Mouse (Mus musculus): ENCODE results near the gene Naaa. TPM values are rescaled to one million over a fixed set of nuclear protein-coding genes. Genes with fewer than 3 reads are reported as not detected.
A peak's percentile ranks its signal among the peaks of the same experiment; 100 is the strongest.

Gene Naaa
- polyA plus RNA-seq, 1 experiment from 2014 or later, result 8.8 TPM

DNA sequence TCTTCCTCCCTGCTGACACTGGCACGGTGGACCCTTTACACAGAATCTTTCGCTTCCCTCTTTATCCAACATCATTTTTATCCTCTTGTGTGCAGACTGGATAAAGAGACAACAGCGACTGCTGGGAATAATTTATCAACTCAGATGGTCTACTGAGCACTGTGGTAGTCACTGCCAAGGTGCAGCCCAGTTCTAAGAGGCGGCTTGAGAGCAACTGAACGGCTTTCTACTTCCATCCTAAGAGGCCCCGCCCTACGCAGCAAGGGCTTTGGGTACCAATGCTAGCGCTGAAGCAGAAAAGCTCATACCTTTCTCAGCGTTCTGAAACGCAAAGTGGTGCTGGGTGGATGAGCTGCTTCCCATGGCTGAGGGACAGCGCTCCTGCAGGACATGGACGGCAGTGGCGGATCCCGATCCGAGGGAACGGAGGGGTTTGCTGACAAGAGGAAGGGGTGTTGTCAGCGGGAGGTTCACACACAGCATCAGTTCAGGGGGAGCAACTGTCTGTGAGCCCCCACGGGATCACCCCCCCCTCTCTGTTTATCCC is 25.1 kb downstream of the Naaa start:
- 27% methylated on average over 18 of the region's 18 CpGs for WGBS
- Histone ChIP-seq H3K27ac (no peak overlapping the region), H3K27me3 (ENCODE audit: low read depth, poor library complexity, severe bottlenecking) (no peaks in the 10 kb centered on the region), H3K4me1 (peaks cover 27% of the 10 kb centered on the region), H3K9me3 (replicated peaks) (no peaks in the 10 kb centered on the region), H3K4me3 (no peak overlapping the region), H3K36me3 (no peaks in the 10 kb centered on the region; the same call in 1 of the 2 replicates)
- peak; percentile 45 for DNase-seq (ENCODE audit: low spot score)

DNA sequence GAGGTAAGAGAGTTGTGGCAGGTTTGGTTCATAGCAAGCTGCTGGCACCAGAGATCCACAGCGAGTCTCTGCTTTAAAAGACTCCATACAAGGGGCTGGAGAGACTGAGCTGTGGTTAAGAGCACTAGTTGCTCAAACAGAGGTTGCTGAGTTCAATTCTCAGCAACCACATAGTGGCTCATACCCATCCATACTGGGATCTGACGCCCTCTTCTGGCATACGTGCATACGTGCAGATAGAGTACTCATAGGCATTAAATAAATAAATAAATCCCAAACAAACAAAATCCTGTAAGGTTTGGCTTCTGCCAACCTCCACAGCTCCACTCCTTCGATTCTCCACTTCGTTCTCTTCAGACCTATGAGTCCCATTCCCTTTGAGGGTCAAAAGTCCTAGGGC is 25.9 kb downstream of the Naaa start:
- Histone ChIP-seq H3K27me3 (ENCODE audit: low read depth, poor library complexity, severe bottlenecking) (no peaks in the 10 kb centered on the region), H3K27ac (no peak overlapping the region), H3K9me3 (replicated peaks) (no peaks in the 10 kb centered on the region), H3K36me3 (no peaks in the 10 kb centered on the region; the same call in 1 of the 2 replicates), H3K4me1 (peaks cover 19% of the 10 kb centered on the region), H3K4me3 (no peak overlapping the region)
- WGBS, result 94% methylated on average over 6 of the region's 6 CpGs
- no peak for DNase-seq (ENCODE audit: low spot score)

DNA sequence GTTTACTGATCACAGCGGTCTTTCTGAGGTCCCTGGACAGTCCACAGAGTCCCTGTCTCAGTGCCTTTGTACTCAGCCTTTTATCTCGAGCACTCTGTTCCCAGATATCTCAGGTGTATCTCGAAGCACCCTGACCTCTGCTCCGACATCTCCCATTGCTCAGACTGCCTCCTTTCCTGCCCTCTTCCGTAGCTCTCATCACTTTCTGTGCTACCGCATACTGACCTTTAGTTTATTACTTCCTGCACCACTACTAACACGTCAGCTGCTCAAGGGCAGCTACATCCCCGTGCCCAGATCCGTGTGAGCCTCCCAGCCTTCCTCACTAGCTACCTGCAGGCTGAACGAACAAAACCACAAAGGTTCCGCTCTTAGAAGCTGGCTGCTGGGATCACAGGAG is 29.4 kb downstream of the Naaa start:
- WGBS, result 88% methylated on average over 11 of the region's 11 CpGs
- Histone ChIP-seq H3K27me3 (ENCODE audit: low read depth, poor library complexity, severe bottlenecking) (no peaks in the 10 kb centered on the region), H3K4me1 (peaks cover 6% of the 10 kb centered on the region), H3K36me3 (no peaks in the 10 kb centered on the region; the same call in 1 of the 2 replicates), H3K27ac (no peak overlapping the region), H3K9me3 (replicated peaks) (no peaks in the 10 kb centered on the region), H3K4me3 (no peak overlapping the region)
- no peak for DNase-seq (ENCODE audit: low spot score)

GRCm38 (mm10) chr5:92245483-92245882 is 32.5 kb downstream of the Naaa start:
- H3K27me3 ChIP-seq (ENCODE audit: low read depth, poor library complexity, severe bottlenecking), result no peaks in the 10 kb centered on the region
- DNase-seq (ENCODE audit: low spot score), result no peak
- no peak overlapping the region for H3K27ac ChIP-seq
- WGBS, result 93% methylated on average over 9 of the region's 9 CpGs
- H3K9me3 ChIP-seq (replicated peaks), result no peaks in the 10 kb centered on the region
- H3K4me3 ChIP-seq, result no peak overlapping the region
- H3K36me3 ChIP-seq, result no peaks in the 10 kb centered on the region; the same call in 1 of the 2 replicates
- H3K4me1 ChIP-seq, result no peaks in the 10 kb centered on the region

DNA sequence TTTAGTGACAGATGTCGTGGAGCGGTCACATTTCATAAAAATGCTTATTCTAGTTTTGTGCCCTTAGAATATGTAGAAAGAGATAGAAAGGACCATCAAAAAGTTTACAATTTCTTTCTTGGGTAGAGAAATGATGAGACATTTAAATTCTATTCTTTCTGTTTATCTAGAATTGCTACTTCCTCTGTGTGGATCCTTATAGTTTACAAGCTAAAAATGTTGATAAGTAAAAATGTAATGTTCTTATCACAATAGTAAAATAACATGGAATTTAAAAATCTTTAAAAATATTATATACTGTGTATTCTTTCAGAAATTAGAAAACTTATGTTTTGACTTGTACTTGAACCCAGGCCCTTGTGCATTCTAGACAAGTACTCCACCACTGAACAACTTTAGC is 33.1 kb downstream of the Naaa start:
- H3K36me3 ChIP-seq, result no peaks in the 10 kb centered on the region; the same call in 1 of the 2 replicates
- no peaks in the 10 kb centered on the region for H3K27me3 ChIP-seq (ENCODE audit: low read depth, poor library complexity, severe bottlenecking)
- H3K9me3 ChIP-seq (replicated peaks), result no peaks in the 10 kb centered on the region
- 96% methylated on average over 2 of the region's 2 CpGs for WGBS
- no peak overlapping the region for H3K4me3 ChIP-seq
- DNase-seq (ENCODE audit: low spot score), result no peak
- H3K27ac ChIP-seq, result no peak overlapping the region
- H3K4me1 ChIP-seq, result no peaks in the 10 kb centered on the region

DNA sequence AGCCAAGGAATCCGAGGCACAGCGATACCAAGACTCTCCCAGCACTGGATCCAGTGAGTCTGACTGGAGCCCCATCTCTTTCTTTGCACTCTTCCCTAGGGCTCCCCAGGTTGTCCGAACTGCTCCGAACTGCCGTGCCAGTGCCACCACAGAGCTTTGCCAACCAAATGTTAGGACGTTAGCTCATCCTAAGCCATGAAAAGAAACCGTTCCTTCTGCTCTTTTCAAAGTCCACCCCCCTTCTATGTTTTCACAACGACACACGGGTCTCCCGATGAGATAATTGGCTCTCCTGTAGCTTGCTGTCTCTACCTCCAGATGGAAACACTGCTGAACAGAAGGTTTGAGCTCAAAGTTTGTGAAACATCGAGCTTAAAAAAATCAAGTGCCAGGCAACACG is 37.2 kb downstream of the Naaa start:
- no peak overlapping the region for H3K4me3 ChIP-seq
- no peaks in the 10 kb centered on the region for H3K27me3 ChIP-seq (ENCODE audit: low read depth, poor library complexity, severe bottlenecking)
- no peak for DNase-seq (ENCODE audit: low spot score)
- H3K4me1 ChIP-seq, result no peaks in the 10 kb centered on the region
- H3K36me3 ChIP-seq, result no peaks in the 10 kb centered on the region
- 94% methylated on average over 12 of the region's 12 CpGs for WGBS
- H3K9me3 ChIP-seq (replicated peaks), result no peaks in the 10 kb centered on the region
- no peak overlapping the region for H3K27ac ChIP-seq

DNA sequence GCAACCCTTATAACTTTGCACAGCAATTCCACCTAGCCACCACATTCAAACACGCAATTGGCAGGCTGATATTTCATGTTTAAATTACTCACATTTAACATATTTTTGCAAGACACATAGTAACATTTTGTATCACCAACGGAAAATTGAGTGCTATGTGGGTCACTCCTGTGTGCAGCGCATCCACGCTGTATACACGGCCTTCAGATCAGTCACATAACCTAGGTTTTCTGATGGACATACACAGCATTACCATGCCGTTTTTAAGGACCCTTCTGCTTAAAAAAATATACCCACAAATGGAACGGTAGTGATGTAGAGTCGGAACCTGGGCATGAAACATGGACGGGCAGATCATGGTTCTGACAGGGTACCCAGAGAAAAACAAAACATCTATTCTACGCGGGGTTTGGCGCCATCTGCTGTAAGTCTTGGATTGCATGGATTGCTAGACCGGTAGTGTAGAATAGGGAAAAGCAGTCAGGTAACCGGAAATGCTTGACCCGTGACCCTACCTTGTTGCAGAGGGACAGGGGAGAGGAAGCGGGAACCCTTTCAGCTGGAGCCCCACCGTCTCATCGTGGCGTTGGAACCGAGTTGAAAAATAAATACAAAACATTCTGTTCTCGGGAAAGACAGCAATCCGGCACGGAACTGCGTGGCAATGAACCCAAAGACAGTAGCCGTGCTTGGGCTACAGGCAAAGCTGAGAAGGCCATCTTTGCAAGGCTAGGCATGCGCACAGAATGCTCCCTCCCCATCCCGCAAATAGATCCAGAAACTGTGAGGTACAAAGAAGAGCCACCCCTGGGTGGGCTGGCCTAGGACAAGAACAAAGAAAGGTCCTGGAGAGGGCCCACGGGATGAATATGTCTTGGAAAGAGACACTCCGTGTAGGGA is 38.4 kb downstream of the Naaa start:
- WGBS, result 51% methylated on average over 29 of the region's 29 CpGs
- Histone ChIP-seq H3K36me3 (no peaks in the 10 kb centered on the region), H3K27ac (peak overlapping the region; percentile 62), H3K4me1 (no peaks in the 10 kb centered on the region), H3K9me3 (replicated peaks) (no peaks in the 10 kb centered on the region), H3K27me3 (ENCODE audit: low read depth, poor library complexity, severe bottlenecking) (no peaks in the 10 kb centered on the region), H3K4me3 (peak overlapping the region; percentile 22; the same call in 1 of the 2 replicates)
- peak; percentile 69 for DNase-seq (ENCODE audit: low spot score)

GRCm38 (mm10) chr5:92234939-92235557 is 42.9 kb downstream of the Naaa start:
- Histone ChIP-seq H3K4me3 (no peak overlapping the region), H3K27me3 (ENCODE audit: low read depth, poor library complexity, severe bottlenecking) (no peaks in the 10 kb centered on the region), H3K4me1 (no peaks in the 10 kb centered on the region), H3K36me3 (no peaks in the 10 kb centered on the region), H3K9me3 (replicated peaks) (no peaks in the 10 kb centered on the region), H3K27ac (no peak overlapping the region)
- no peak for DNase-seq (ENCODE audit: low spot score)
- WGBS, result 63% methylated on average over 5 of the region's 5 CpGs

GRCm38 (mm10) chr5:92233366-92233765 is 44.6 kb downstream of the Naaa start:
- no peaks in the 10 kb centered on the region for H3K27me3 ChIP-seq (ENCODE audit: low read depth, poor library complexity, severe bottlenecking)
- WGBS, result 83% methylated on average over 4 of the region's 4 CpGs
- no peaks in the 10 kb centered on the region for H3K4me1 ChIP-seq
- no peak for DNase-seq (ENCODE audit: low spot score)
- H3K36me3 ChIP-seq, result no peaks in the 10 kb centered on the region
- no peaks in the 10 kb centered on the region for H3K9me3 ChIP-seq (replicated peaks)
- no peak overlapping the region for H3K4me3 ChIP-seq
- no peak overlapping the region for H3K27ac ChIP-seq

GRCm38 (mm10) chr5:92231836-92232235 is 46.1 kb downstream of the Naaa start:
- no peaks in the 10 kb centered on the region for H3K27me3 ChIP-seq (ENCODE audit: low read depth, poor library complexity, severe bottlenecking)
- 88% methylated on average over 10 of the region's 10 CpGs for WGBS
- H3K4me3 ChIP-seq, result no peak overlapping the region
- no peaks in the 10 kb centered on the region for H3K4me1 ChIP-seq
- no peaks in the 10 kb centered on the region for H3K9me3 ChIP-seq (replicated peaks)
- no peak for DNase-seq (ENCODE audit: low spot score)
- no peak overlapping the region for H3K27ac ChIP-seq
- H3K36me3 ChIP-seq, result no peaks in the 10 kb centered on the region

GRCm38 (mm10) chr5:92230306-92230705 is 47.7 kb downstream of the Naaa start:
- WGBS, result 88% methylated on average over 11 of the region's 11 CpGs
- no peaks in the 10 kb centered on the region for H3K4me1 ChIP-seq

GRCm38 (mm10) chr5:92229514-92229913 is 48.5 kb downstream of the Naaa start:
- Histone ChIP-seq H3K9me3 (replicated peaks) (no peaks in the 10 kb centered on the region), H3K27me3 (ENCODE audit: low read depth, poor library complexity, severe bottlenecking) (no peaks in the 10 kb centered on the region), H3K36me3 (no peaks in the 10 kb centered on the region), H3K27ac (no peak overlapping the region), H3K4me1 (no peaks in the 10 kb centered on the region), H3K4me3 (no peak overlapping the region)
- WGBS, result 95% methylated on average over 3 of the region's 3 CpGs
- DNase-seq (ENCODE audit: low spot score), result no peak

More at GRCm38 (mm10) chr5:92230306-92230705, 47.7 kb downstream of the Naaa start:
- Histone ChIP-seq H3K36me3 (no peaks in the 10 kb centered on the region), H3K27me3 (ENCODE audit: low read depth, poor library complexity, severe bottlenecking) (no peaks in the 10 kb centered on the region), H3K4me3 (no peak overlapping the region), H3K27ac (no peak overlapping the region), H3K9me3 (replicated peaks) (no peaks in the 10 kb centered on the region)
- DNase-seq (ENCODE audit: low spot score), result no peak

DNA sequence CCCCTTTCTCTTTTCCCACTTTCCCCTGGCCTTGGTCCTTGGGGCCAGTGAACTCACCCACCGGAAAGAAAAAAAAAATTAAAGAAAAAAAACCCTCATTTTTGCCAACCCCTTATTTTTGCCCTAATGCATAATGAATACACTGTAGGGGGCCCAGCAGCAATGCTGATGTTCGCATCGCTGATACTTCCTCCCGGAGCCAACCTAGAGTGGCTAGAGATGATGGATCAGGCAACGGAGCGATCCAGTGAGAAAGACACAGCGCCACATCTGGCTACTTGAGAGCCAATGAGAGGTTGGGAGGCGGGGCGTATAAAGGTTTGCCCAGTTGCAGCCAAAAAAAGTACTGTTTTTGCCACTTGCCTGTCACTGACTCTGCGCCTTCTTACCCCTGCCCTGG is 49.2 kb downstream of the Naaa start:
- 44% methylated on average over 10 of the region's 10 CpGs for WGBS
- Histone ChIP-seq H3K4me3 (no peak overlapping the region), H3K27me3 (ENCODE audit: low read depth, poor library complexity, severe bottlenecking) (no peaks in the 10 kb centered on the region), H3K36me3 (no peaks in the 10 kb centered on the region), H3K9me3 (replicated peaks) (no peaks in the 10 kb centered on the region), H3K27ac (no peak overlapping the region), H3K4me1 (no peaks in the 10 kb centered on the region)
- DNase-seq (ENCODE audit: low spot score), result no peak
